Mouse (Mus musculus) brain, embryonic 14.5 days (tissue): ENCODE measurements at regions not wholly inside any gene's neighbourhood (a gene's known extent, or its start where the extent isn't known, plus 50 kb on each side); places are given as distances from the start of the nearest gene placed in this dataset.

Experiments
- CTCF ChIP-seq: fragments of 200-500 bp; IDR thresholded peaks from 2 replicates; pipeline ENCODE4 v1.5.1; 2012; ENCODE audit warnings: inconsistent platforms, mild to moderate bottlenecking, moderate library complexity, borderline replicate concordance; ENCODE audit not compliant: insufficient read depth, insufficient read length; ENCODE audit errors: extremely low read depth
- POLR2A ChIP-seq: fragments of 200-500 bp; IDR thresholded peaks from 2 replicates; pipeline ENCODE4 v1.6.1; 2012; ENCODE audit warnings: mild to moderate bottlenecking, inconsistent platforms, borderline replicate concordance; ENCODE audit not compliant: poor library complexity, insufficient read depth, insufficient read length, severe bottlenecking; ENCODE audit errors: extremely low read depth

DNA sequence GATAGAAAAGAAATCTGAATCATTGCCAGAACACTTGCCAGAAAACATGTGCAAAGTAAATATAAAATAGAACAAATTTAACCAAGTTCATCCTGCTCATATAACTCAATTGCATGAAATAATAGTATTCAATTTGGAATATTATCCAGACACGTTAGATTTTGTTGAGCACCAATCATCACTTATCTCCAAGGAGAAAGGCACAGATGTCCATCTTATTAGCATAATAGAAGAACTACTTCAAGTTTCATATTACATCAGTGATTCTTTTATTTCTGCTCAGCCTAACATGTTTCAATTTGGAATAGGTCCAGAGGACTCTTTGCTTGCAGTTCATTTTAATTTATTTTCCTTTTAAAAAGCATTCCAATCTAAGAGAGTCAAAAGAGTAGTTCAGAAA lies 383.6 kb upstream of the Cypt1 start:
- no peak for TF ChIP-seq CTCF
- TF ChIP-seq POLR2A: no peak
